Mouse (Mus musculus) urinary bladder, postnatal 14 days (tissue): ENCODE measurements around the gene Trim56.
A peak's percentile ranks its signal among the peaks of the same experiment; 100 is the strongest.

Experiments used
- DNase-seq: peaks from one replicate; pipeline ENCODE4 v3.0.0; 2021; ENCODE audit warnings: low spot score

The Trim56 gene

GRCm38 (mm10) chr5:137075726-137076125 is 40.3 kb downstream of the Trim56 start:
- DNase-seq, result no peak

DNA sequence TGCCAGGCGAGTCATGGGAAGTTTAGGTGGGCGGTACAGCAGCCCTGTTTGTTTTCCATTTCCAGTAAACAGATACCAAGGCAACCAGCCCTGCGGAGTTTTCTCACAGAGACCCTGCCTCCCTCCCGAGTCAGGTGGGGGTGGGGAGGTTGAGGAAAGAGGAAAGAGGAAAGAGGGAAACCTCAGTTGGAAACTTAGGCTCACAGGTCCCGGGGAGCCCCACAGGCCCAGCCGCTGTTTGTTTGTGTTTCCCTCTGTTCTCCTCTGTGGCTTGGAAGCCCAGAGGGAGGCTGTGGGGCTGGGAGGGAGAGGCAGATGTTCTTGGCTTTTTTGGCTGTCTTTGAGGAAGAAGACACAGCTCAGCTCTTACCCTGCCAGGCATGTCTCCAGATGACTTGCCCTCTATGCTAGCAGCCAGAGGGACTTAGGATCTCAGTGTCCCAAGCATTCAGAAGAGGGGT is 41.8 kb downstream of the Trim56 start:
- DNase-seq, result peak; percentile 49

GRCm38 (mm10) chr5:137073141-137073540 is 42.9 kb downstream of the Trim56 start:
- DNase-seq, result no peak

DNA sequence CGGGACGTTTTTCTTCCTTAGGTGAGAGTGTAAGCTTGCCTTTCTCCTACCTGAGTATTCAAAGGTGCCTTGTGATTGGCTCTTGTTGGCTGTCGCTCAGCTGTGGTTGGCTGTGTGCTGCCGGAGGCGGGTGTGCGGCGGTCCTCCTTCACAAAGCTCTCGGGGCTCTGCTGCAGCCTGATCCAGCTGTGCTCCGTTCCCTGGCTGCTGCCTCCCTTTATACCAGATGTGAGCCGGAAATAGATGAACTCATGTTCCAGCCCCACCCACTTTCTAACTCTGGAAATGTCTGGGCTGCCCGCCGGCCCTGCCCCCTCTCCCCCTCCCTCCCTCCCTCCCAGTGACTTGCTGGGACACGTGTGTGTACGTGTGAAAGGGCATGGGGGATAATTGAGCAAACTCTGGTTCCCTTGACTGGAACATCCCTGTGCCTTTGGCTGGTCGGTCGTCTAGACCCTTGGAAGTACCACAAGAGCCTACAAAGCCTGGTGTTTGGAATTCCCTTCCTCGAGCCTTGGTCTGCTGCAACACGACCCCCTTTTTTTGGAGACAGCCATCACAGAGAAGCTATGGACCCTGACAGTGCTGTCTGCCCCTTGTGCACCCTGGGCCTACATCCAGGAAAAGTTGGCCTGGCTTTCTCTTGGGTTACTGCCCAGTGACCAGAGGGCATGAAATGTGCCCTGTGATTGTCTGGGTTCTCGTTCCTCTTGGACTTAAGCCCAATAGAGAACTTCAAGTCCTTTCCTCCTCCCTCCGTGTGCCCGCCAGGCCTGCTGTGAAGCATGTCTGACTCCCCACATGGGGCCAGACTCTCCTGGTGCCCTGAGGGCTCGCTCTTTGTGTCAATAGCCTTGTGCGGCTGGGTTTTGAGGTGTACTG is 43.7 kb downstream of the Trim56 start, which contains the start of gene Serpine1:
Serpine1 (minus strand) TSS at position 190 of the 882 bp plus-strand sequence.
- peak; percentile 78 for DNase-seq

GRCm38 (mm10) chr5:137070881-137071605 is 45.0 kb downstream of the Trim56 start:
- no peak for DNase-seq

DNA sequence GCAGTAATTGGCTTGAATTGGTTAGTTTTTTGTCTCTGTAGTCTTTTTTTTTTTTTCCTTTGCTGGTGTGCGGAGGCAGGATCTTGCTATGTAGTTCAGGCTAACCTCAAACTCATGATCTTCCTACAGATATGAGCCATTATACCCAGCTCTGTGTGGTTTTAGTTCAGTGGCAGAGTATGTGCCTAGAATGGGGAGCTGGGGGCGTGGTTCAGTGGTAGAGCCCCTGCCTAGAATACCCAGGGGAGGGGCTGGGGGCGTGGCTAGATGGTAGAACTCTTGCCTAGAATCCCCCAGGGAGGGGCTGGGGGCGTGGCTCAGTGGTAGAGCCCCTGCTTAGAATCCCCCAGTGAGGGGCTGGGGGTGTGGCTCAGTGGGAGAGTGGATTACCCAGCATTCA is 47.3 kb downstream of the Trim56 start:
- no peak for DNase-seq

GRCm38 (mm10) chr5:137065923-137066322 is 50.1 kb downstream of the Trim56 start:
- DNase-seq, result no peak

GRCm38 (mm10) chr5:137065454-137065853 is 50.6 kb downstream of the Trim56 start:
- DNase-seq, result no peak

DNA sequence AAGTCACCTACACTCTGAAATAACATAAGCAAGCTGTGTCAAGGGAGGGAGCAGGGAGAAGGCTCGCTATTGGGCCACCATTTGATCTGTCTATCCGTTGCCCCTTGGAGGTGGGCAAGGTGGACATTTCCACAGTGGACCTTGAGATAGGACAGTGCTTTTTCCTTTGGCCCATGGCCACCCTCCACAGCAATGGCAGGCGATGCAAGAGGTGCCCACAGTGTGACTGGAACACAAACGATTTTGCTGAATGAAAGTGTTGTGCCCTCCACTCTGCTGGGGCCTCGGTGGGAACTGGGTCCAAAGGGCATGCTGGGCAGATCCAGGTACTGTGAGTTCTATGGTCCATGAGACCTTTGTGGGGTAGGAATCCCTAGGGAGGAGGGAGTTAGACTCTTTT is 53.4 kb downstream of the Trim56 start:
- DNase-seq, result no peak

DNA sequence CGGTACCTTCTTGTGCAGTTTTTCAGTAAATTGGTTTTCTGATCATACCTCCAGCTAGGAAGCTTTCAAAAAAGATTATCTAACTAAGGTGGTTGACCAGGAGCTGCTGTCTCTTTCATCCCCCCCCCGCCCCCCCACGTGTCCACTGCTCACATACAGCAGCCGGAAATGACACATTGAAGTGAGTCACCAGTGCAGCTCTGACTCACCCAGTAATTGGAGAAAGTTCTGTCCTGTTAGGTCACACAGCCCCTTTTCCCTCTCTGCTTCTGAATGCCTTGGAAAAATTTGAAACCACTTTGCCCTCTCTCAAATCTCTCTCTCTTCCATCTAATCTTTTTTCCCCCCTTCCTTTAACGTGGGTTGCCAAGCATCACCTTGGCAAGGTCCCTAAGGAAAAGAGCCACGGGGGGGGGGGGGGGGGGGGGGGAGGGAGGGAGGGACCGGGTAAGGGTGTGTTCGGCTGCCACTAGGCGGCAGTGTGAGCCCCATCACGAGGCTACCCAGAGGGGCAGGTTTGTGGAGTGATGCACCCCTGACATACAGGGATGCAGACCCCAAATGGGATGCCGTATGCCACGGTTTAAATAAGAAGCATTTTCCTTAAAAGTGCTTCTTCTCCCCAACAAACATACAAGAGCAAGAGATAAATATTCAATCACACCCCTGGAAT is 54.1 kb downstream of the Trim56 start:
- DNase-seq, result peak; percentile 53
